Mouse (Mus musculus): Measurements from ENCODE around the gene Tcerg1l.

The Tcerg1l gene

GRCm38 (mm10) chr7:138357475-138357874, 40.1 kb downstream of the Tcerg1l start:
- no peak for DNase-seq (ENCODE audit: low spot score)

GRCm38 (mm10) chr7:138356655-138357449, 40.7 kb downstream of the Tcerg1l start:
- no peak for DNase-seq (ENCODE audit: low spot score)

GRCm38 (mm10) chr7:138345451-138345850, 52.1 kb downstream of the Tcerg1l start:
- no peak for DNase-seq (ENCODE audit: low spot score)

- no peak for DNase-seq (ENCODE audit: low spot score)
Observed at GRCm38 (mm10) chr7:138338451-138338850, 59.1 kb downstream of the Tcerg1l start.

- no peak for DNase-seq (ENCODE audit: low spot score)
Observed at GRCm38 (mm10) chr7:138337946-138338345, 59.6 kb downstream of the Tcerg1l start.

- DNase-seq (ENCODE audit: low spot score), result no peak
Observed at GRCm38 (mm10) chr7:138332504-138333168, 64.9 kb downstream of the Tcerg1l start.

- DNase-seq (ENCODE audit: low spot score), result no peak
Observed at GRCm38 (mm10) chr7:138331266-138331665, 66.3 kb downstream of the Tcerg1l start.

- DNase-seq (ENCODE audit: low spot score), result no peak
Observed at GRCm38 (mm10) chr7:138328637-138329036, 68.9 kb downstream of the Tcerg1l start.

- no peak for DNase-seq (ENCODE audit: low spot score)
Observed at GRCm38 (mm10) chr7:138326760-138327159, 70.8 kb downstream of the Tcerg1l start.

GRCm38 (mm10) chr7:138313733-138314132, 83.8 kb downstream of the Tcerg1l start:
- no peak for DNase-seq (ENCODE audit: low spot score)

- DNase-seq (ENCODE audit: low spot score), result no peak
Observed at GRCm38 (mm10) chr7:138306126-138306525, 91.4 kb downstream of the Tcerg1l start.

GRCm38 (mm10) chr7:138284790-138285189, 112.7 kb downstream of the Tcerg1l start:
- no peak for DNase-seq (ENCODE audit: low spot score)

GRCm38 (mm10) chr7:138275263-138275662, 122.3 kb downstream of the Tcerg1l start:
- no peak for DNase-seq (ENCODE audit: low spot score)

GRCm38 (mm10) chr7:138271328-138271727, 126.2 kb downstream of the Tcerg1l start:
- DNase-seq (ENCODE audit: low spot score), result no peak

- no peak for DNase-seq (ENCODE audit: low spot score)
Observed at GRCm38 (mm10) chr7:138269386-138269785, 128.1 kb downstream of the Tcerg1l start.

GRCm38 (mm10) chr7:138267976-138268646, 129.4 kb downstream of the Tcerg1l start:
- DNase-seq (ENCODE audit: low spot score), result peak; percentile 50

GRCm38 (mm10) chr7:138248612-138249011, 148.9 kb downstream of the Tcerg1l start:
- DNase-seq (ENCODE audit: low spot score), result no peak

GRCm38 (mm10) chr7:138248176-138248575, 149.4 kb downstream of the Tcerg1l start:
- DNase-seq (ENCODE audit: low spot score), result no peak

GRCm38 (mm10) chr7:138246684-138247083, 150.8 kb downstream of the Tcerg1l start:
- DNase-seq (ENCODE audit: low spot score), result no peak

- DNase-seq (ENCODE audit: low spot score), result no peak
Observed at GRCm38 (mm10) chr7:138242229-138242628, 155.3 kb downstream of the Tcerg1l start.

- no peak for DNase-seq (ENCODE audit: low spot score)
Observed at GRCm38 (mm10) chr7:138237708-138238225, 159.8 kb downstream of the Tcerg1l start.

- no peak for DNase-seq (ENCODE audit: low spot score)
Observed at GRCm38 (mm10) chr7:138224252-138224651, 173.3 kb downstream of the Tcerg1l start.

- DNase-seq (ENCODE audit: low spot score), result no peak
Observed at GRCm38 (mm10) chr7:138222951-138223350, 174.6 kb downstream of the Tcerg1l start.
